Mouse (Mus musculus) MEL (cell line): Measurements from ENCODE around the gene Cmc1.

Experiments
- HCFC1 ChIP-seq: IDR thresholded peaks from 2 replicates; pipeline ENCODE4 v1.6.1; 2012; ENCODE audit warnings: low read depth, mild to moderate bottlenecking, inconsistent platforms, low read length, improper control_type of control experiment, moderate library complexity
- POLR2A ChIP-seq, 2 experiments: IDR thresholded peaks; 2 replicates each; pipeline ENCODE4 v1.6.1; 2011 to 2012; ENCODE audit warnings: low read length in 2 of 2, mild to moderate bottlenecking in 2 of 2, control low read depth in 1 of 2, improper control_type of control experiment in 1 of 2, low read depth in 1 of 2, moderate library complexity in 1 of 2; ENCODE audit not compliant: control insufficient read depth in 1 of 2, insufficient read depth in 1 of 2, poor library complexity in 1 of 2

DNA sequence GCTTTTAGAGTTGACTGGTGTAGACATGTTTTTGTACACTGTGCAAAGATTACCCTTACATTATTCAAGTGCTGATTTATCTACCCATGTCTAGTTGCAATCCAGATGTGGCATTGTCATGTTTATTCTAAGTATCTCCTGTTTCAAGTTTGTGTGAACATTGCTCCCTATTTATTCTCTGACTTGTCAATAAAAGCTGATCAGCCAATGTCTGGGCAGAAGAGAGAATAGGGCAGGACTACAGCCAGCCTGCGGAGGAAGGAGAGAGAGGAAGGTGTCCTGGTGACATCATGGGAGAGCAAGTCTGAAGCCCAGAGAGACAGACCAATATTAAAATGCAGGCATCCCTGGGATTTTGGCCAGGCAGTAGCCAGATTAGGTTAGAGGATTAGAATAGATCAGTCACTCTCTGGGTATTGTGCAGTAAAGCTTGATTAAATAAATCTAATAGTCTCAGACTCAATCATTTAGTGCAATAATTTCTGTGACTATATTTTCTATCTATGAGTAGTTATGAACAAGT, 104.9 kb downstream of the Cmc1 start:
- no peak for TF ChIP-seq HCFC1
- no peak for TF ChIP-seq POLR2A (IDR thresholded peaks at IDR 0.05; ENCODE audit: control insufficient read depth in 1 of 2, insufficient read depth in 1 of 2, low read depth in 1 of 2, low read length in 2 of 2, poor library complexity in 1 of 2)
